Mouse (Mus musculus) lung, embryonic 16.5 days (tissue): ENCODE data around the gene Pnpla5. TPM values are rescaled to one million over a fixed set of nuclear protein-coding genes. Genes with fewer than 3 reads are reported as not detected.

ENCODE experiments used
- ATAC-seq: fragments of 200-750 bp; cut with Nextera tagmentation; 2 replicates; pipeline ENCODE4 v1.8.0; 2017; ENCODE audit warnings: low read depth, mild to moderate bottlenecking, moderate library complexity
- H3K27ac ChIP-seq: fragments of 300-500 bp; sonication (generic); 2 replicates; pipeline ENCODE4 v1.5.1; 2014; ENCODE audit warnings: mild to moderate bottlenecking, control low read depth, low read length
- H3K27me3 ChIP-seq: fragments of 300-500 bp; sonication (generic); 2 replicates; pipeline ENCODE4 v1.6.1; 2014; ENCODE audit warnings: low read depth, low read length, mixed read lengths; ENCODE audit not compliant: control insufficient read depth, insufficient read depth
- H3K36me3 ChIP-seq: fragments of 300-500 bp; sonication (generic); 2 replicates; pipeline ENCODE4 v1.6.1; 2014; ENCODE audit warnings: low read length; ENCODE audit not compliant: control insufficient read depth, insufficient read depth
- H3K4me1 ChIP-seq: fragments of 300-500 bp; sonication (generic); replicated peaks from 2 replicates; pipeline ENCODE4 v1.6.1; 2014; ENCODE audit warnings: low read length, mixed read lengths; ENCODE audit not compliant: control insufficient read depth, insufficient read depth
- H3K4me2 ChIP-seq: fragments of 300-500 bp; sonication (generic); 2 replicates; pipeline ENCODE4 v1.6.1; 2014; ENCODE audit warnings: low read depth, low read length, control low read depth
- H3K4me3 ChIP-seq: fragments of 300-500 bp; sonication (generic); 2 replicates; pipeline ENCODE4 v1.5.1; 2014; ENCODE audit warnings: mild to moderate bottlenecking, low read length, control low read depth
- H3K9ac ChIP-seq: fragments of 300-500 bp; sonication (generic); 2 replicates; pipeline ENCODE4 v1.6.1; 2014; ENCODE audit warnings: low read length, control low read depth
- H3K9me3 ChIP-seq: fragments of 300-500 bp; sonication (generic); 2 replicates; pipeline ENCODE4 v1.6.1; 2016; ENCODE audit warnings: low read length; ENCODE audit not compliant: control insufficient read depth
- WGBS: fragments of 180-500 bp; shearing (Covaris S2); extraction: QIAGEN DNeasy Blood & Tissue Kit; methylation state at CpG from one replicate; pipeline ENCODE4 v1.1.7; 2014; 5-methylcytosine and 5-hydroxymethylcytosine counted together
- polyA plus RNA-seq: library from polyadenylated mRNA; unstranded; fragments of >200 nt; fragmentation: Nextera tagmentation; extraction: Ambion mirVana; gene quantifications from 2 replicates; pipeline ENCODE4 v1.2.1, GENCODE M21; 2015

Pnpla5 gene
- polyA plus RNA-seq, 1 experiment from 2014 or later = not detected

DNA sequence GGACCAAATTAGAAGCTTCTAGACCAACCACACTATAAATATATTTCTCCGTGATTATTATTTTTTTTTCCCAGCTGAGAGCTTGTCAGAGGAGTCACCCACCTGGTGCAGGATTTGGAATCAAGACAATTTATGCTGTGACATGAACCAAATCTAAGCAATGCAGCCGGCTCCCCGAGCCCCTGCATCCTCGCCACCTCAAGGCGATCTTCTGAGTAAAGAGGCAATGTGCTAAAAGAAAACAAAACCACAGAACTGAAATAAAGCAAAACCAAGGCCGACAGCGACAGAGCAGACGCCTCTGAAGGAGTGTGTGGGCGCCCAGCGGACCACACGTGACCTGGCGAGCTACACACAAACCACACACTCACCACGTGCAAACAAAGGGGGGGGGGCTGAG, 44.3 kb downstream of the Pnpla5 start:
- Histone ChIP-seq H3K9ac (no peak overlapping the region), H3K4me3 (no peak overlapping the region), H3K36me3 (no peaks in the 10 kb centered on the region), H3K4me1 (peaks cover 2% of the 10 kb centered on the region; the same call in 1 of the 2 replicates), H3K27ac (no peak overlapping the region), H3K4me2 (no peak overlapping the region), H3K27me3 (peaks cover 2% of the 10 kb centered on the region; the same call in 1 of the 2 replicates), H3K9me3 (no peaks in the 10 kb centered on the region)
- WGBS = 71% methylated on average over 13 of the region's 13 CpGs
- ATAC-seq = no peak

DNA sequence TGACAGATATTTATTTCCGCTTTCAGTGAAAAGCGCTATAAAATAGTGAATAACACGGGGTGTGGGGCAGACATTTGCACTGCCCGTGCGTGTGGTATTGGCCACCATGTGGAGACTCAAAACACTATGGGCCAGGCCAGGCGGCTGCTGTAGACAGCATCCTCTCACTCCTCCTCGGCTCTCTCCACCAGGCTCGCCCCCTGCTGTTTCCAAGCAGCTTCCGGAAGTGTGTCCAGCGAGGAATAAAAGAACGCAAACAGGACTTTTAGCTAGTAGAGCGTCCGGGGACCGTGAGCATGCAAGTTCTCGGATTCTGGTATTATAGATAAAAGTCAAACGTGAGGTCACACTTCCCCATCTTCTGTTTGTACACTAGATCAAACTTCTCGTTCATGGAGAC, 45.8 kb downstream of the Pnpla5 start:
- peaks cover 2% of the 10 kb centered on the region; the same call in 1 of the 2 replicates for H3K27me3 ChIP-seq
- 58% methylated on average over 17 of the region's 17 CpGs for WGBS
- H3K27ac ChIP-seq = no peak overlapping the region

DNA sequence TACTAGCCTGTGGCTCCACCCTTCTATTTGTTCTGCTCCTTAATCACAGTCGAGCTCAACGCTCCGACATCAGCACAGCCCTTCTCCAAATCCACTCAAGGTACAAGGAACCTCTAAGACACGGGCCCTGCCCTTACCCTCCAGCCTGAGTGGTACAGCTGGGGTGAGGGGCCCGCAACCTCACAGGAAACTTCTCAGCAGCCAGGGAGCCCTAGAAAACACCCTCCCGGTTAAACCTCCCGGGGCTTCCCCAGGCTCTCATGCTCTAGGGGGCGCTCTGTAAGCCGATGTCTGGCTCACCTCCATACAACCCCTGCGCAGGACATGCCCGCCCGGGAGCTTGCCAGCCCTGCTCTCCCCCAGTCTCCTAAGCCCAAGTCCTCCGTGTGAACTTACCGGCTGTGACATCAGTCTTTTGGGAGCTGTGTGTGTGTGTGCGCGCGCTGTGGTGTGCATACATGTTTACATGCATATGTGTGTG, 48.2 kb downstream of the Pnpla5 start:
- WGBS = 16% methylated on average over 17 of the region's 17 CpGs
- peak; percentile 58; the same call in 1 of the 2 replicates for ATAC-seq
- H3K27ac ChIP-seq = no peak overlapping the region
- no peak overlapping the region for H3K9ac ChIP-seq
- H3K27me3 ChIP-seq = peaks cover 20% of the 10 kb centered on the region
- no peaks in the 10 kb centered on the region for H3K36me3 ChIP-seq
- no peak overlapping the region for H3K4me3 ChIP-seq
- no peaks in the 10 kb centered on the region for H3K9me3 ChIP-seq
- no peaks in the 10 kb centered on the region for H3K4me1 ChIP-seq
- peak overlapping the region; percentile 11; the same call in 1 of the 2 replicates for H3K4me2 ChIP-seq

More for the DNA sequence above, 45.8 kb downstream of the Pnpla5 start:
- Histone ChIP-seq H3K4me3 (no peak overlapping the region), H3K9me3 (no peaks in the 10 kb centered on the region), H3K4me2 (no peak overlapping the region), H3K36me3 (no peaks in the 10 kb centered on the region), H3K9ac (no peak overlapping the region), H3K4me1 (peaks cover 2% of the 10 kb centered on the region; the same call in 1 of the 2 replicates)
- ATAC-seq = no peak

GRCm38 (mm10) chr15:84073911-84074704, 48.9 kb downstream of the Pnpla5 start:
- no peaks in the 10 kb centered on the region for H3K9me3 ChIP-seq
- no peak; the same call in 1 of the 2 replicates for ATAC-seq
- H3K27me3 ChIP-seq = peaks cover 27% of the 10 kb centered on the region
- no peaks in the 10 kb centered on the region for H3K36me3 ChIP-seq
- WGBS = 9% methylated on average over 13 of the region's 15 CpGs
- H3K4me1 ChIP-seq = no peaks in the 10 kb centered on the region
- H3K27ac ChIP-seq = no peak overlapping the region
- peak overlapping the region; percentile 11; the same call in 1 of the 2 replicates for H3K4me2 ChIP-seq
- no peak overlapping the region for H3K9ac ChIP-seq
- H3K4me3 ChIP-seq = no peak overlapping the region

DNA sequence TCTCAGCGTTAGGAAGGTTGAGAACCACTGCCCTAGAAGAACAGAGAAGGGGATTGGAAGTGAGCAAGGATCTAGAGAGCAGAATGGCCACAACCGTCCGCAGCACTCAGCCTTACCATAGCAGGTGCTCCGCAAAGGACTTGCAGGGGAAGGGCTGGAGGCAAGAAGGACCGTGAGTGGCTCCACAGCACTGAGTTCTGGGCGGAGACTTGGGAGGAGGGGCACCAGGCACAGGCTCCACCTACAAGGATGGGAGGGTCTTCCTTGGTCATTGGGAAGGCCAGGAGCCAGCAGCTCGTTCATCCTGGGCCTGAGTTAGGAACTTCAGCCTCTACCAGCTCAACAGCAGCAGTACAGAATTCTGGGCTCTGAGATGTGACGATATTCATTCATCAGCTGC, 49.9 kb downstream of the Pnpla5 start:
- 21% methylated on average over 8 of the region's 8 CpGs for WGBS
- Histone ChIP-seq H3K36me3 (no peaks in the 10 kb centered on the region), H3K4me2 (no peak overlapping the region), H3K4me3 (no peak overlapping the region), H3K9me3 (no peaks in the 10 kb centered on the region), H3K9ac (no peak overlapping the region), H3K4me1 (no peaks in the 10 kb centered on the region), H3K27me3 (peaks cover 36% of the 10 kb centered on the region), H3K27ac (no peak overlapping the region)
- no peak for ATAC-seq

DNA sequence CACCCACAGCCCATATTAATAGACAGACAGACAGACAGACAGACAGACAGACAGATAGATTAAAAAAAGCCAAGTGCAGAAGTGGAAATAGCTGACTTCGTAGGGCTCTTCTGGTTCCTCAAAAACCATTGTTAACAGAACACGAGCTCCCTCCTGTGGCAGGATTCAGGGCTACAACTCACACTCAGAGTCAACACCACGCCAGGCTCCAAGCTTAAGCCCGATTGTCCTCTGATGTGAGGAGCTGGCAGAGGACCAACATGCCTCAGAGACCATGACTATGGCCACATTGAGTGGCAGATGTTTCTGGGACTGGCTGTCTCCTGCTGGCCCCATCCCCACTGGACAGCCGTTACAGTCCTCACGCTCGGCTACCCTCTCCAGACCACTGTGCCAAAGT, 50.7 kb downstream of the Pnpla5 start:
- H3K4me3 ChIP-seq = no peak overlapping the region
- no peak overlapping the region for H3K9ac ChIP-seq
- H3K36me3 ChIP-seq = no peaks in the 10 kb centered on the region
- H3K4me1 ChIP-seq = no peaks in the 10 kb centered on the region
- H3K27ac ChIP-seq = no peak overlapping the region
- 19% methylated on average over 7 of the region's 7 CpGs for WGBS
- peaks cover 39% of the 10 kb centered on the region for H3K27me3 ChIP-seq
- ATAC-seq = no peak
- no peak overlapping the region for H3K4me2 ChIP-seq
- H3K9me3 ChIP-seq = no peaks in the 10 kb centered on the region

- WGBS = under 1% methylated on average over 13 of the region's 13 CpGs
- H3K9me3 ChIP-seq = peaks cover 4% of the 10 kb centered on the region; the same call in 1 of the 2 replicates
- no peak overlapping the region for H3K27ac ChIP-seq
- H3K9ac ChIP-seq = no peak overlapping the region
- H3K27me3 ChIP-seq = peaks cover 38% of the 10 kb centered on the region
- H3K4me3 ChIP-seq = no peak overlapping the region
- H3K36me3 ChIP-seq = no peaks in the 10 kb centered on the region
- no peak for ATAC-seq
- H3K4me2 ChIP-seq = no peak overlapping the region
- H3K4me1 ChIP-seq = no peaks in the 10 kb centered on the region
These were observed 52.8 kb downstream of the Pnpla5 start for GRCm38 (mm10) chr15:84070116-84070676.

- H3K4me3 ChIP-seq = no peak overlapping the region
- H3K9me3 ChIP-seq = peaks cover 4% of the 10 kb centered on the region; the same call in 1 of the 2 replicates
- H3K27me3 ChIP-seq = peaks cover 45% of the 10 kb centered on the region
- WGBS = 6% methylated on average over 16 of the region's 16 CpGs
- H3K4me2 ChIP-seq = no peak overlapping the region
- H3K27ac ChIP-seq = no peak overlapping the region
- no peaks in the 10 kb centered on the region for H3K4me1 ChIP-seq
- ATAC-seq = no peak
- H3K9ac ChIP-seq = no peak overlapping the region
- no peaks in the 10 kb centered on the region for H3K36me3 ChIP-seq
These were observed 53.4 kb downstream of the Pnpla5 start for GRCm38 (mm10) chr15:84069455-84070050.

- ATAC-seq = no peak
- Histone ChIP-seq H3K4me2 (no peak overlapping the region), H3K36me3 (no peaks in the 10 kb centered on the region), H3K9me3 (peaks cover 4% of the 10 kb centered on the region; the same call in 1 of the 2 replicates), H3K27me3 (peaks cover 40% of the 10 kb centered on the region), H3K4me1 (no peaks in the 10 kb centered on the region), H3K9ac (no peak overlapping the region), H3K27ac (no peak overlapping the region), H3K4me3 (no peak overlapping the region)
- WGBS = 64% methylated on average over 4 of the region's 4 CpGs
These were observed 57.3 kb downstream of the Pnpla5 start for GRCm38 (mm10) chr15:84065701-84066100.
